Mouse (Mus musculus): ENCODE data around the gene Mex3b. TPM values are rescaled to one million over a fixed set of nuclear protein-coding genes. Genes with fewer than 3 reads are reported as not detected.

Mex3b gene
- total RNA-seq, 4 experiments from 2014 or later: 0.11 to 0.25 (median 0.19) TPM

Other genes with a start within 250 kb of the Mex3b start
- 1 to 10 TPM; 3.4 to 4.6 (median 4.2) TPM for gene Saxo2, start 218.8 kb upstream of the Mex3b start, total RNA-seq (2022)
- 10 to 100 TPM in 1 of 4 experiments, 1 to 10 TPM in 3; 7.4 to 10.8 (median 8.5) TPM for gene Efl1, start 218.7 kb upstream of the Mex3b start, total RNA-seq (2022)

Data from gastrocnemius, adult 8-10 months (tissue).